Mouse (Mus musculus) bone marrow macrophage, adult 2 months (primary cell): ENCODE results near the gene 1700022I11Rik.

Source experiments
- CTCF ChIP-seq: IDR thresholded peaks from 2 replicates; pipeline ENCODE4 v1.5.1; 2012; ENCODE audit warnings: low read depth, mild to moderate bottlenecking, low read length, moderate library complexity
- POLR2A ChIP-seq: IDR thresholded peaks from 2 replicates; pipeline ENCODE4 v1.6.1; 2012; ENCODE audit warnings: mild to moderate bottlenecking, low read depth, low read length, borderline replicate concordance

DNA sequence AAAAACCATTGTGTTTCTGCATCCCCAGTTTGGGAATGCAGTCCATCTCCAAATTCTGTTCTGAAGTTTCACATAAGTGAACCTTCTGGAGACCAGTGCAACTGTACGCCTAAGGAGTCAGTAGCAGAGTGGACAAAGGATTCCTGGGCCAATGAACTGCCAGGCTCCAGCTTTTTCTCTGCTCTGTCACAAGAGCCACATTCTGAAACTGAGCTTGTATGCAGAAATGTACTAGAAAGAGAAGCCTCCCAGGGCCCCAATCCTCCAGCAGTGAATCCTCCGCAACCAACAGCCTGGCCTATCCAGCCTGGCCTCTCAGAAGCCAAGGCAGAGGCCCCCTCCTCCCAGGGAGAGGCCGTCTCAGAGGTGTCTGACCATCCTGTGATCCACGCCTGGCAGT is 3.5 kb downstream of the 1700022I11Rik start:
- TF ChIP-seq CTCF (no peak), POLR2A (no peak)
